8 mouse cellular contexts compared by ENCODE assay signal in the genomic region with DNA sequence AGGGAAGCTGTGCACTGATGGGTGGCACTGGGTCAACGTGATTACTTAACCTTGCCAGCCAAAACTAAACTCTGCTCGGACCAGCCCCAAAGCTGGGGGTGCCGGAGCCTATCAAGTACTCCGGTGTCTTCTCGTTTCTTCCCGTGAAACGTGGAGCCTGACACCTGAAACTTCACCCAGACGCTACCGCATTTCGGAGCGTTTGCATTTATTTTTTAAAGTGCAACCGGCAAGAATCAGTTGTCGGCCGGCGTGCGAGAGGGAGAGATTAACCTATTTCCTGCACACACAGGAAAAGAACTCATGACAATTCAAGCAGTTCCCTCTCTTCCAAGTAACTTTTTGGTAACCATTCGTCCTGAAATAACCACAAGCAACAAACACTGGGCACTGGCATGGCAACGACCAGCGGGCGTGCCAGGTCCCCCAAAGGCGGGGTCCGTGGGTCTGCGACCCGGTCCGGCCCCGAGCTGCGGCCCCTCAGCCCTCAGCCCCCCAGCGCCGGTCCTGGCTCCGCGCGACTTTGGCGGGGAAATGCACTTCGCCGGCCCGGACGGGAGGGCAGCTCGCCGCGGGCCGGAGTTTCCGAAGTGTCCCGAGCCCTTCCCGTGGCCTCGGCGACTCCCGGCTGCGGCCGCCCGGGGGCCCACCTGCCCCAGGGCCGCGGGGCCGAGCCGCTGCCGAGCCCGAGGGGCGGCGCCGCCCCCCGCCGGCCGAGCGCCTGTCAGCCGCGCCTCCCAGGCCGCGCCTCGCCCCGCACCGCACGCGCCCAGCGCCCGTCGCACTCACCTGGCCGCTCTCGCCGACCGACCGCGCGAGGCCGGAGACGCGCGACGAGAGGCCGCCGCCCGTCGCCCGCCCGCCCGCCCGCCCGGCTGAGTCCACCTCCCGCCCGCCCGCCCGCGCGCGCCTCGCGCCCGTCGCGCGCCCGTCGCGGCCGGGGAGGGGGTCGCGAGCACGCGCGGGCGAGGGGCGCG.
DNase-seq lines count a peak whose midpoint lies in the region; ATAC-seq and TF ChIP-seq lines count a peak whose summit lies in the region.

No protein-coding gene starts in this region.

- peak overlapping the region; percentile 94 for H3K4me3 ChIP-seq in bone marrow macrophage, adult 2 months (ENCODE audit: insufficient read depth, low read length)
- H3K4me3 ChIP-seq in embryonic fibroblast, embryonic 13.5 days (ENCODE audit: insufficient read depth, low read length), result peak overlapping the region; percentile 59
- peak overlapping the region; percentile 75 for H3K4me3 ChIP-seq in heart, embryonic 12.5 days
- peak overlapping the region; percentile 80 for H3K4me3 ChIP-seq in kidney, embryonic 15.5 days (replicated peaks)
- H3K4me3 ChIP-seq in liver, postnatal 0 days (ENCODE audit: low read depth, low read length), result peak overlapping the region; percentile 82
- peak overlapping the region; percentile 83 for H3K4me3 ChIP-seq in neural tube, embryonic 12.5 days

- H3K9ac ChIP-seq in heart, embryonic 12.5 days, result peak overlapping the region; percentile 97
- H3K9ac ChIP-seq in kidney, embryonic 15.5 days, result peak overlapping the region; percentile 78
- peak overlapping the region; percentile 89 for H3K9ac ChIP-seq in liver, postnatal 0 days (replicated peaks)
- peak overlapping the region; percentile 87 for H3K9ac ChIP-seq in neural tube, embryonic 12.5 days

- no peaks in the 10 kb centered on the region for H3K27me3 ChIP-seq in heart, embryonic 12.5 days (replicated peaks)
- H3K27me3 ChIP-seq in kidney, embryonic 15.5 days, result no peaks in the 10 kb centered on the region
- no peaks in the 10 kb centered on the region for H3K27me3 ChIP-seq in liver, postnatal 0 days (ENCODE audit: insufficient read depth, low read length)
- H3K27me3 ChIP-seq in neural tube, embryonic 12.5 days (replicated peaks), result no peaks in the 10 kb centered on the region

- H3K9me3 ChIP-seq in heart, embryonic 12.5 days (replicated peaks), result no peaks in the 10 kb centered on the region
- H3K9me3 ChIP-seq in kidney, embryonic 15.5 days (replicated peaks), result no peaks in the 10 kb centered on the region
- H3K9me3 ChIP-seq in liver, postnatal 0 days (ENCODE audit: low read length), result no peaks in the 10 kb centered on the region
- H3K9me3 ChIP-seq in neural tube, embryonic 12.5 days, result no peaks in the 10 kb centered on the region

- WGBS in heart, embryonic 12.5 days, result 12% methylated on average over 121 of the region's 121 CpGs
- under 1% methylated on average over 72 of the region's 121 CpGs for WGBS in kidney, embryonic 15.5 days
- WGBS in liver, postnatal 0 days (ENCODE audit: insufficient replicate concordance), result under 1% methylated on average over 49 of the region's 121 CpGs
- under 1% methylated on average over 73 of the region's 121 CpGs for WGBS in neural tube, embryonic 12.5 days

- peak; percentile 65 for DNase-seq in liver, postnatal 0 days
- peak; percentile 34 to 41 for DNase-seq in thymus, adult 18-20 months

- H3K4me1 ChIP-seq in bone marrow macrophage, adult 2 months (ENCODE audit: control insufficient read depth, insufficient read depth, low read length), result peaks cover 13% of the 10 kb centered on the region
- H3K4me1 ChIP-seq in embryonic fibroblast, embryonic 13.5 days (ENCODE audit: control insufficient read depth, insufficient read depth, low read length), result peaks cover 5% of the 10 kb centered on the region
- peaks cover 15% of the 10 kb centered on the region for H3K4me1 ChIP-seq in heart, embryonic 12.5 days (replicated peaks)
- H3K4me1 ChIP-seq in kidney, embryonic 15.5 days, result peaks cover 15% of the 10 kb centered on the region
- peaks cover 13% of the 10 kb centered on the region for H3K4me1 ChIP-seq in liver, postnatal 0 days (ENCODE audit: insufficient read depth)
- H3K4me1 ChIP-seq in neural tube, embryonic 12.5 days, result peaks cover 12% of the 10 kb centered on the region

- TF ChIP-seq CTCF in bone marrow macrophage, adult 2 months (IDR thresholded peaks at IDR 0.05; ENCODE audit: low read depth, low read length), result no peak
- no peak for TF ChIP-seq CTCF in embryonic fibroblast, embryonic 13.5 days (IDR thresholded peaks at IDR 0.05; ENCODE audit: borderline replicate concordance, insufficient read depth, low read length)
- TF ChIP-seq CTCF in liver, postnatal 0 days (IDR thresholded peaks at IDR 0.05; ENCODE audit: low read depth), result no peak

- no peaks in the 10 kb centered on the region for H3K36me3 ChIP-seq in heart, embryonic 12.5 days
- H3K36me3 ChIP-seq in kidney, embryonic 15.5 days, result no peaks in the 10 kb centered on the region
- no peaks in the 10 kb centered on the region for H3K36me3 ChIP-seq in liver, postnatal 0 days (replicated peaks; ENCODE audit: insufficient read depth, low read length)
- no peaks in the 10 kb centered on the region for H3K36me3 ChIP-seq in neural tube, embryonic 12.5 days

- H3K4me2 ChIP-seq in heart, embryonic 12.5 days, result peak overlapping the region; percentile 78
- peak overlapping the region; percentile 71 for H3K4me2 ChIP-seq in kidney, embryonic 15.5 days
- peak overlapping the region; percentile 83 for H3K4me2 ChIP-seq in liver, postnatal 0 days (ENCODE audit: low read depth, low read length)
- H3K4me2 ChIP-seq in neural tube, embryonic 12.5 days (replicated peaks), result peak overlapping the region; percentile 89

- peak overlapping the region; percentile 84 for H3K27ac ChIP-seq in bone marrow macrophage, adult 2 months (ENCODE audit: insufficient read depth, low read depth, low read length)
- peak overlapping the region; percentile 22; the same call in 1 of the 2 replicates for H3K27ac ChIP-seq in embryonic fibroblast, embryonic 13.5 days (ENCODE audit: insufficient read depth, low read length)
- H3K27ac ChIP-seq in heart, embryonic 12.5 days (ENCODE audit: poor library complexity, severe bottlenecking), result peak overlapping the region; percentile 99
- peak overlapping the region; percentile 94 for H3K27ac ChIP-seq in kidney, embryonic 15.5 days
- H3K27ac ChIP-seq in liver, postnatal 0 days (ENCODE audit: low read depth), result peak overlapping the region; percentile 98
- peak overlapping the region; percentile 68; the same call in 1 of the 2 replicates for H3K27ac ChIP-seq in neural tube, embryonic 12.5 days

- TF ChIP-seq EP300 in liver, postnatal 0 days (IDR thresholded peaks at IDR 0.05; ENCODE audit: low read depth), result no peak

- ATAC-seq in CD4-positive, CD25-positive, alpha-beta regulatory T cell, adult 4 months, result peak; percentile 18
- ATAC-seq in heart, embryonic 12.5 days (ENCODE audit: insufficient number of reproducible peaks, low FRiP score), result peak; percentile 63
- peak; percentile 61 for ATAC-seq in kidney, embryonic 15.5 days (replicated peaks; ENCODE audit: low FRiP score)
- peak; percentile 55 for ATAC-seq in liver, postnatal 0 days
- ATAC-seq in neural tube, embryonic 12.5 days (ENCODE audit: low FRiP score, low read depth), result peak; percentile 69

- no peak for TF ChIP-seq POLR2A in bone marrow macrophage, adult 2 months (IDR thresholded peaks at IDR 0.05; ENCODE audit: borderline replicate concordance, low read depth, low read length)
- TF ChIP-seq POLR2A in embryonic fibroblast, embryonic 13.5 days (IDR thresholded peaks at IDR 0.05; ENCODE audit: low read depth, low read length), result peak; percentile 35; the same call in 1 of the 2 replicates

Comparison
In these comparisons a context has a peak if more than half of its experiments do, and no peak if none do; other contexts are left out.
1. Peak in every context shown above with its lines: DNase-seq, ATAC-seq, H3K4me3 ChIP-seq and H3K27ac ChIP-seq.
2. ATAC-seq: peak in every context shown above with its lines; median percentile 69 in neural tube, embryonic 12.5 days; 63 in heart, embryonic 12.5 days; 61 in kidney, embryonic 15.5 days; 55 in liver, postnatal 0 days; 18 in CD4-positive, CD25-positive, alpha-beta regulatory T cell, adult 4 months.
3. H3K27ac ChIP-seq: peak in every context shown above with its lines; median percentile 99 in heart, embryonic 12.5 days; 98 in liver, postnatal 0 days; 94 in kidney, embryonic 15.5 days; 84 in bone marrow macrophage, adult 2 months; 68 in neural tube, embryonic 12.5 days; 22 in embryonic fibroblast, embryonic 13.5 days.